Mouse (Mus musculus) CH12.LX (cell line): Measurements from ENCODE around the gene Cldn10. TPM values are rescaled to one million over a fixed set of nuclear protein-coding genes. Genes with fewer than 3 reads are reported as not detected.
A peak's percentile ranks its signal among the peaks of the same experiment; 100 is the strongest.

Experiments used
- DNase-seq: peaks from one replicate; pipeline ENCODE4 v3.0.0-alpha.2; 2013; ENCODE audit errors: extremely low read depth
- H3K27ac ChIP-seq: 2 replicates; pipeline ENCODE4 v1.5.1; 2012; ENCODE audit warnings: low read depth, mild to moderate bottlenecking, control low read depth, moderate library complexity; ENCODE audit not compliant: insufficient read depth
- H3K27me3 ChIP-seq: replicated peaks from 2 replicates; pipeline ENCODE3; 2012; ENCODE audit warnings: inconsistent platforms
- H3K36me3 ChIP-seq, 2 experiments: replicated peaks in 1 of 2; 2 replicates each; pipeline versions ENCODE3 to v1.6.1; 2012; ENCODE audit warnings: inconsistent platforms in 1 of 2, low read length in 1 of 2, mild to moderate bottlenecking in 1 of 2, mixed read lengths in 1 of 2, moderate library complexity in 1 of 2; ENCODE audit not compliant: control insufficient read depth in 1 of 2, insufficient read depth in 1 of 2
- H3K4me1 ChIP-seq, 2 experiments: 2 replicates each; pipeline ENCODE4 v1.6.1; 2012; ENCODE audit warnings: inconsistent platforms in 1 of 2, moderate library complexity in 1 of 2; ENCODE audit not compliant: insufficient read depth in 2 of 2, control insufficient read depth in 1 of 2
- H3K4me2 ChIP-seq: 2 replicates; pipeline ENCODE4 v1.6.1; 2012; ENCODE audit warnings: low read depth, mild to moderate bottlenecking, control low read depth; ENCODE audit not compliant: poor library complexity, insufficient read depth, severe bottlenecking
- H3K4me3 ChIP-seq, 3 experiments: fragments of 150-350 bp in 1 of 3; sonication (generic) in 1 of 3; replicated peaks in 1 of 3; 2 replicates each; pipeline versions ENCODE3 to v1.5.1; 2011 to 2012; ENCODE audit warnings: low read depth in 2 of 3, low read length in 2 of 3, mild to moderate bottlenecking in 2 of 3, moderate library complexity in 2 of 3, control low read depth in 1 of 3, improper control_type of control experiment in 1 of 3, inconsistent platforms in 1 of 3, mixed read lengths in 1 of 3; ENCODE audit not compliant: poor library complexity in 1 of 3
- H3K79me2 ChIP-seq: replicated peaks from 2 replicates; pipeline ENCODE4 v1.6.1; 2012; ENCODE audit warnings: mild to moderate bottlenecking, moderate library complexity; ENCODE audit not compliant: control insufficient read depth, poor library complexity, insufficient read depth, severe bottlenecking; ENCODE audit errors: extremely low read depth
- H3K9ac ChIP-seq: 2 replicates; pipeline ENCODE4 v1.6.1; 2012; ENCODE audit warnings: low read depth, mild to moderate bottlenecking, control low read depth, moderate library complexity; ENCODE audit not compliant: insufficient read depth
- H3K9me3 ChIP-seq: replicated peaks from 2 replicates; pipeline ENCODE3; 2012; ENCODE audit warnings: low read length, inconsistent platforms, mixed read lengths
- CHD1 ChIP-seq: IDR thresholded peaks from 2 replicates; pipeline ENCODE4 v1.6.1; 2012; ENCODE audit warnings: low read depth, low read length, improper control_type of control experiment, inconsistent platforms
- CHD2 ChIP-seq: IDR thresholded peaks from 2 replicates; pipeline ENCODE4 v1.6.1; 2011; ENCODE audit warnings: low read length, improper control_type of control experiment
- ELF1 ChIP-seq: IDR thresholded peaks from 2 replicates; pipeline ENCODE4 v1.6.1; 2014; ENCODE audit warnings: low read depth, mild to moderate bottlenecking, inconsistent platforms, low read length, improper control_type of control experiment
- ETS1 ChIP-seq: conservative IDR thresholded peaks from 2 replicates; pipeline ENCODE4 v1.6.1; 2012; ENCODE audit warnings: low read depth, mild to moderate bottlenecking, inconsistent platforms, low read length, improper control_type of control experiment, moderate library complexity
- GABPA ChIP-seq: IDR thresholded peaks from 2 replicates; pipeline ENCODE4 v1.6.1; 2012; ENCODE audit warnings: low read depth, low read length, improper control_type of control experiment, inconsistent platforms; ENCODE audit not compliant: insufficient replicate concordance
- IRF4 ChIP-seq: IDR thresholded peaks from 2 replicates; pipeline ENCODE4 v1.6.1; 2014; ENCODE audit warnings: low read depth, mild to moderate bottlenecking, inconsistent platforms, low read length, improper control_type of control experiment
- MAFK ChIP-seq: IDR thresholded peaks from 2 replicates; pipeline ENCODE4 v1.6.1; 2011; ENCODE audit warnings: low read length, improper control_type of control experiment; ENCODE audit not compliant: insufficient replicate concordance
- MAX ChIP-seq: IDR thresholded peaks from 2 replicates; pipeline ENCODE4 v1.6.1; 2011; ENCODE audit warnings: low read length, improper control_type of control experiment
- MEF2A ChIP-seq: IDR thresholded peaks from 2 replicates; pipeline ENCODE4 v1.6.1; 2014; ENCODE audit warnings: low read depth, mild to moderate bottlenecking, inconsistent platforms, low read length, improper control_type of control experiment, borderline replicate concordance
- MXI1 ChIP-seq: IDR thresholded peaks from 2 replicates; pipeline ENCODE4 v1.6.1; 2011; ENCODE audit warnings: mild to moderate bottlenecking, low read depth, low read length, improper control_type of control experiment
- NELFE ChIP-seq: IDR thresholded peaks from 2 replicates; pipeline ENCODE4 v1.6.1; 2011; ENCODE audit warnings: low read depth, low read length, improper control_type of control experiment
- NRF1 ChIP-seq: IDR thresholded peaks from 2 replicates; pipeline ENCODE4 v1.6.1; 2014; ENCODE audit warnings: low read depth, mild to moderate bottlenecking, inconsistent platforms, low read length, improper control_type of control experiment, moderate library complexity
- SIN3A ChIP-seq: IDR thresholded peaks from 2 replicates; pipeline ENCODE4 v1.6.1; 2012; ENCODE audit warnings: low read length, improper control_type of control experiment, inconsistent platforms
- UBTF ChIP-seq: IDR thresholded peaks from 2 replicates; pipeline ENCODE4 v1.6.1; 2012; ENCODE audit warnings: low read depth, mild to moderate bottlenecking, inconsistent platforms, low read length, improper control_type of control experiment, moderate library complexity
- USF1 ChIP-seq: IDR thresholded peaks from 2 replicates; pipeline ENCODE4 v1.6.1; 2014; ENCODE audit warnings: low read depth, mild to moderate bottlenecking, inconsistent platforms, low read length, improper control_type of control experiment
- USF2 ChIP-seq: conservative IDR thresholded peaks from 2 replicates; pipeline ENCODE4 v1.6.1; 2011; ENCODE audit warnings: low read depth, low read length, improper control_type of control experiment
- ZKSCAN1 ChIP-seq: IDR thresholded peaks from 2 replicates; pipeline ENCODE4 v1.6.1; 2012; ENCODE audit warnings: low read depth, inconsistent platforms, low read length, improper control_type of control experiment, borderline replicate concordance
- ZMIZ1 ChIP-seq: IDR thresholded peaks from 2 replicates; pipeline ENCODE4 v1.6.1; 2012; ENCODE audit warnings: low read depth, mild to moderate bottlenecking, inconsistent platforms, low read length, improper control_type of control experiment
- ZNF384 ChIP-seq: IDR thresholded peaks from 2 replicates; pipeline ENCODE4 v1.6.1; 2012; ENCODE audit warnings: low read depth, low read length, improper control_type of control experiment, inconsistent platforms
- dilution Hi-C: fragments of 300-500 bp; cut with MboI; formaldehyde crosslinking; loops from 2 replicates; pipeline ENCODE4 v1.14.3; 2020; ENCODE audit warnings: low sequenced_read_pairs; ENCODE audit not compliant: extremely low pct_unique_long_range_greater_than_20kb, extremely low pct_ligation_motif_present
- in situ Hi-C: fragments of 300-500 bp; cut with MboI; formaldehyde crosslinking; loops from 3 replicates; pipeline ENCODE4 v1.14.3; 2019; ENCODE audit warnings: low sequenced_read_pairs, low pct_ligation_motif_present, low pct_unique_long_range_greater_than_20kb, mixed read lengths
- polyA plus RNA-seq: library from polyadenylated mRNA; unstranded; fragments of >175 nt; gene quantifications from 2 replicates; pipeline ENCODE4 v1.2.1, GENCODE M21; 2012; ENCODE audit warnings: low read depth; ENCODE audit not compliant: insufficient read length
- total RNA-seq, 2 experiments: library from RNA; depleted of rRNA; stranded (reverse); fragments of 300-350 nt in 1 of 2; fragments of >200 nt in 1 of 2; gene quantifications; 2 replicates each; pipeline ENCODE4 v1.2.3; 2012 to 2014

The Cldn10 gene
- total and polyA plus RNA-seq, 3 experiments: not detected

GRCm38 (mm10) chr14:118822816-118823215 is 35.1 kb downstream of the Cldn10 start:
- Histone ChIP-seq H3K27me3 (no peaks in the 10 kb centered on the region), H3K4me2 (no peak overlapping the region), H3K4me1 (peaks cover 0 to 21% of the 10 kb centered on the region in 2 experiments; a peak in 2 of 4 replicates), H3K79me2 (no peaks in the 10 kb centered on the region), H3K36me3 (no peaks in the 10 kb centered on the region), H3K27ac (no peak overlapping the region), H3K9ac (no peak overlapping the region), H3K4me3 (no peak overlapping the region), H3K9me3 (peaks cover 7% of the 10 kb centered on the region)
- in situ Hi-C loops (loop anchor here (10.0 to 25.0 kb wide), 2 partner anchors 92 to 611 kb away; no protein-coding TSS in a partner anchor), dilution Hi-C loops (no loop called here)
- TF ChIP-seq NELFE (no peak), USF2 (no peak), MAFK (no peak), ZMIZ1 (no peak), SIN3A (no peak), GABPA (no peak), ELF1 (no peak)
- no peak for DNase-seq

- H3K4me1 ChIP-seq: peaks cover 0 to 21% of the 10 kb centered on the region in 2 experiments; a peak in 2 of 4 replicates
- no peak for TF ChIP-seq MAX
- TF ChIP-seq ZNF384: peak; percentile 72
- no peak for TF ChIP-seq MXI1
- TF ChIP-seq ETS1: no peak
- TF ChIP-seq NRF1: no peak
- no peak for TF ChIP-seq CHD2
- no peak for TF ChIP-seq ZMIZ1
- TF ChIP-seq USF1: no peak
- no peak for TF ChIP-seq MEF2A
- TF ChIP-seq ZKSCAN1: no peak
- no peak for TF ChIP-seq UBTF
- TF ChIP-seq CHD1: no peak
- TF ChIP-seq IRF4: peak; percentile 42; the same call in 1 of the 2 replicates
- no peak overlapping the region for H3K27ac ChIP-seq
- dilution Hi-C loops (no loop called here), in situ Hi-C loops (loop anchor here (10.0 to 25.0 kb wide), 2 partner anchors 91 to 611 kb away; no protein-coding TSS in a partner anchor)
- H3K4me2 ChIP-seq: no peak overlapping the region
- H3K27me3 ChIP-seq: no peaks in the 10 kb centered on the region
- H3K79me2 ChIP-seq: no peaks in the 10 kb centered on the region
- no peak overlapping the region for H3K4me3 ChIP-seq
- no peaks in the 10 kb centered on the region for H3K36me3 ChIP-seq
- peak; percentile 43 for DNase-seq
- peaks cover 3% of the 10 kb centered on the region for H3K9me3 ChIP-seq
- no peak overlapping the region for H3K9ac ChIP-seq
Measured at GRCm38 (mm10) chr14:118823313-118823712, 35.6 kb downstream of the Cldn10 start.
